Mouse (Mus musculus) thymus, adult 2 months (tissue): ENCODE results near the gene Itpr1.

Experiments
- CTCF ChIP-seq: fragments of 200-500 bp; IDR thresholded peaks from 2 replicates; pipeline ENCODE4 v1.5.1; 2012; ENCODE audit warnings: mild to moderate bottlenecking, control low read depth, low read length, moderate library complexity, borderline replicate concordance; ENCODE audit not compliant: control insufficient read depth, poor library complexity, insufficient read depth; ENCODE audit errors: extremely low read depth
- POLR2A ChIP-seq: fragments of 200-500 bp; IDR thresholded peaks from 2 replicates; pipeline ENCODE4 v1.6.1; 2012; ENCODE audit warnings: mild to moderate bottlenecking, low read length, control low read depth, moderate library complexity; ENCODE audit not compliant: control insufficient read depth, poor library complexity, insufficient read depth; ENCODE audit errors: extremely low read depth

DNA sequence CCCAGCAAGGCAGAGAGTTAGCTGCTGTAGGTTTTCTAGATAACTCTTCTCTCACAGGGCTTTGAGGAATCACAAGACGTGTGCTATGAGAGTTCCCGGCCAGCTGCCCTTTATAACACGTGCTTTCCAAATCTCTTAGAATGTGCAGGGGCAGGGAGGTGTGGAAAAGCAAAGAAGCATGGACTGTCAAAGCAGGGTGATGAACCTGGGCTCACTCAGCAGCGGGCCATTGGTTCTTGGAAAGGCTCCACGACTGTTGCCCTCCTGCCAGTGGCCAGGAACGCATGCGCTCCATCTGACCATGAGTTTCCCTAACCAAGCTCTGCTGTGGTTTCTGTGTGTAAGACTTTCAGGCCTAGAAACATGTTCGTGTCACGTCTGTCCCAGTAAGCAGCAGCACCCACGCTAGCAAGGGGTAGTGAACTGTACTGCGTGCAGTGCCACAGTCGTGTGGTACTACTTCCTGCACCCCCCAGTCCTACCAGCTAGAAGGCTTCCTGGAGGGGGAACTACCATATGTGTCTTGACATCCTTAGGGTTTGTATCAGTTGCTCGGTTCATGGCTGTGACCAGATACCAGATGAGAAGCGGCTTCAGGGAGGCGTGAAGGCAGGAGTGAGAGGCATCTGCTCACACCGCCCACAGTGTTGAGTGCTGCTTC is 311.2 kb downstream of the Itpr1 start:
- TF ChIP-seq POLR2A (no peak), CTCF (no peak)
